Comparison of ENCODE assay signal across 7 mouse cellular contexts in genomic region chr11:115381276-115381675, GRCm38 (mm10). TPM values are rescaled to one million over a fixed set of nuclear protein-coding genes. Genes with fewer than 3 reads are reported as not detected.
DNase-seq lines count a peak whose midpoint lies in the region; ATAC-seq lines count a peak whose summit lies in the region.

No protein-coding gene starts in this region.

- no peaks in the 10 kb centered on the region for H3K36me3 ChIP-seq in lung, embryonic 16.5 days (ENCODE audit: control insufficient read depth, insufficient read depth, low read length)
- no peaks in the 10 kb centered on the region for H3K36me3 ChIP-seq in forebrain, embryonic 12.5 days (replicated peaks)
- H3K36me3 ChIP-seq in limb, embryonic 12.5 days, result no peaks in the 10 kb centered on the region
- H3K36me3 ChIP-seq in stomach, embryonic 14.5 days (ENCODE audit: control insufficient read depth, insufficient read depth, low read length), result no peaks in the 10 kb centered on the region

- H3K4me2 ChIP-seq in lung, embryonic 16.5 days (ENCODE audit: low read depth, low read length), result peak overlapping the region; percentile 67
- H3K4me2 ChIP-seq in forebrain, embryonic 12.5 days, result peak overlapping the region; percentile 76
- H3K4me2 ChIP-seq in limb, embryonic 12.5 days, result peak overlapping the region; percentile 87
- H3K4me2 ChIP-seq in stomach, embryonic 14.5 days (replicated peaks; ENCODE audit: low read depth, low read length), result peak overlapping the region; percentile 91

- H3K9me3 ChIP-seq in lung, embryonic 16.5 days (ENCODE audit: control insufficient read depth, low read length), result peaks cover 3% of the 10 kb centered on the region; the same call in 1 of the 2 replicates
- 0 out of 2 replicates have a peak, but pooled peaks cover 3% of the 10 kb centered on the region for H3K9me3 ChIP-seq in forebrain, embryonic 12.5 days
- peaks cover 4% of the 10 kb centered on the region; the same call in 1 of the 2 replicates for H3K9me3 ChIP-seq in limb, embryonic 12.5 days
- H3K9me3 ChIP-seq in stomach, embryonic 14.5 days (ENCODE audit: control insufficient read depth, low read depth, low read length), result no peaks in the 10 kb centered on the region

- H3K9ac ChIP-seq in lung, embryonic 16.5 days (ENCODE audit: low read length), result peak overlapping the region; percentile 44; the same call in 1 of the 2 replicates
- H3K9ac ChIP-seq in forebrain, embryonic 12.5 days, result 0 out of 2 replicates have a peak overlapping the region, but pooled peaks have one; percentile 40
- no peak overlapping the region for H3K9ac ChIP-seq in limb, embryonic 12.5 days (replicated peaks)
- H3K9ac ChIP-seq in stomach, embryonic 14.5 days (replicated peaks; ENCODE audit: low read depth, low read length), result no peak overlapping the region

- H3K27ac ChIP-seq in lung, embryonic 16.5 days (ENCODE audit: low read length), result peak overlapping the region; percentile 78
- peak overlapping the region; percentile 94; the same call in 1 of the 2 replicates for H3K27ac ChIP-seq in forebrain, embryonic 12.5 days
- no peak overlapping the region for H3K27ac ChIP-seq in limb, embryonic 12.5 days
- peak overlapping the region; percentile 41; the same call in 1 of the 2 replicates for H3K27ac ChIP-seq in stomach, embryonic 14.5 days (ENCODE audit: low read length)

- 9% methylated on average over 9 of the region's 9 CpGs for WGBS in lung, embryonic 16.5 days
- WGBS in forebrain, embryonic 12.5 days, result 11% methylated on average over 9 of the region's 9 CpGs
- 5% methylated on average over 9 of the region's 9 CpGs for WGBS in limb, embryonic 12.5 days
- 12% methylated on average over 9 of the region's 9 CpGs for WGBS in stomach, embryonic 14.5 days

- ATAC-seq in lung, embryonic 16.5 days (ENCODE audit: low read depth), result no peak
- ATAC-seq in forebrain, embryonic 12.5 days (ENCODE audit: low FRiP score), result no peak
- ATAC-seq in limb, embryonic 12.5 days (ENCODE audit: insufficient number of reproducible peaks, insufficient read depth, low FRiP score, low TSS enrichment, low read depth), result no peak
- no peak for ATAC-seq in stomach, embryonic 14.5 days (ENCODE audit: insufficient number of reproducible peaks, insufficient read depth, low FRiP score, low read depth)

- no peaks in the 10 kb centered on the region for H3K27me3 ChIP-seq in lung, embryonic 16.5 days (ENCODE audit: control insufficient read depth, insufficient read depth, low read depth, low read length)
- peaks cover 5% of the 10 kb centered on the region; the same call in 1 of the 2 replicates for H3K27me3 ChIP-seq in forebrain, embryonic 12.5 days
- peaks cover 10% of the 10 kb centered on the region for H3K27me3 ChIP-seq in limb, embryonic 12.5 days
- no peaks in the 10 kb centered on the region for H3K27me3 ChIP-seq in stomach, embryonic 14.5 days (ENCODE audit: control insufficient read depth, insufficient read depth, low read length)

- H3K4me1 ChIP-seq in lung, embryonic 16.5 days (replicated peaks; ENCODE audit: control insufficient read depth, insufficient read depth, low read length), result peaks cover 32% of the 10 kb centered on the region
- H3K4me1 ChIP-seq in forebrain, embryonic 12.5 days, result peaks cover 46% of the 10 kb centered on the region
- H3K4me1 ChIP-seq in limb, embryonic 12.5 days (replicated peaks), result peaks cover 36% of the 10 kb centered on the region
- H3K4me1 ChIP-seq in stomach, embryonic 14.5 days (ENCODE audit: control insufficient read depth, insufficient read depth, low read length), result peaks cover 35% of the 10 kb centered on the region

- DNase-seq in lung, postnatal 36 days, result no peak
- DNase-seq in cerebellum, postnatal 25 days, result no peak
- no peak for DNase-seq in ovary, postnatal 36 days (ENCODE audit: low spot score)

- peak overlapping the region; percentile 81 for H3K4me3 ChIP-seq in lung, embryonic 16.5 days (ENCODE audit: low read length)
- H3K4me3 ChIP-seq in forebrain, embryonic 12.5 days (replicated peaks), result peak overlapping the region; percentile 87
- H3K4me3 ChIP-seq in limb, embryonic 12.5 days (replicated peaks), result peak overlapping the region; percentile 84
- peak overlapping the region; percentile 79 for H3K4me3 ChIP-seq in stomach, embryonic 14.5 days (ENCODE audit: low read depth, low read length)

RNA-seq across cellular contexts. Expression of gene Cdr2l, which starts 0.4 kb away (rescaled TPM):
- 11.5 and 12.0 TPM in 2 replicates for polyA plus RNA-seq in lung, embryonic 16.5 days (2015; fragmentation: Nextera tagmentation; extraction: Ambion mirVana)
- polyA plus RNA-seq in forebrain, embryonic 12.5 days (2016; fragmentation: Nextera tagmentation; extraction: Ambion mirVana), result 28.3 and 29.6 TPM in 2 replicates
- 19.7 and 19.9 TPM in 2 replicates for polyA plus RNA-seq in limb, embryonic 12.5 days (2016; fragmentation: Nextera tagmentation; extraction: Ambion mirVana)
- 12.6 and 13.0 TPM in 2 replicates for polyA plus RNA-seq in stomach, embryonic 14.5 days (2014; fragmentation: Nextera tagmentation; extraction: Ambion mirVana)

RNA-seq across cellular contexts. Expression of gene Hid1, which starts 13.7 kb away (rescaled TPM):
- polyA plus RNA-seq in lung, embryonic 16.5 days (2015; fragmentation: Nextera tagmentation; extraction: Ambion mirVana), result 19.1 and 20.2 TPM in 2 replicates
- polyA plus RNA-seq in forebrain, embryonic 12.5 days (2016; fragmentation: Nextera tagmentation; extraction: Ambion mirVana), result 33.7 and 36.4 TPM in 2 replicates
- 2.2 and 2.5 TPM in 2 replicates for polyA plus RNA-seq in limb, embryonic 12.5 days (2016; fragmentation: Nextera tagmentation; extraction: Ambion mirVana)
- polyA plus RNA-seq in stomach, embryonic 14.5 days (2014; fragmentation: Nextera tagmentation; extraction: Ambion mirVana), result 21.0 and 24.4 TPM in 2 replicates

RNA-seq across cellular contexts. Expression of gene Mrpl58, which starts 22.3 kb away (rescaled TPM):
- 203 and 205 TPM in 2 replicates for polyA plus RNA-seq in lung, embryonic 16.5 days (2015; fragmentation: Nextera tagmentation; extraction: Ambion mirVana)
- 222 and 232 TPM in 2 replicates for polyA plus RNA-seq in forebrain, embryonic 12.5 days (2016; fragmentation: Nextera tagmentation; extraction: Ambion mirVana)
- polyA plus RNA-seq in limb, embryonic 12.5 days (2016; fragmentation: Nextera tagmentation; extraction: Ambion mirVana), result 175 and 182 TPM in 2 replicates
- polyA plus RNA-seq in stomach, embryonic 14.5 days (2014; fragmentation: Nextera tagmentation; extraction: Ambion mirVana), result 206 and 208 TPM in 2 replicates

RNA-seq across cellular contexts. Expression of gene Atp5h, which starts 38.5 kb away (rescaled TPM):
- 822 and 823 TPM in 2 replicates for polyA plus RNA-seq in lung, embryonic 16.5 days (2015; fragmentation: Nextera tagmentation; extraction: Ambion mirVana)
- polyA plus RNA-seq in forebrain, embryonic 12.5 days (2016; fragmentation: Nextera tagmentation; extraction: Ambion mirVana), result 843 and 857 TPM in 2 replicates
- polyA plus RNA-seq in limb, embryonic 12.5 days (2016; fragmentation: Nextera tagmentation; extraction: Ambion mirVana), result 960 and 975 TPM in 2 replicates
- polyA plus RNA-seq in stomach, embryonic 14.5 days (2014; fragmentation: Nextera tagmentation; extraction: Ambion mirVana), result 832 and 848 TPM in 2 replicates

RNA-seq across cellular contexts. Expression of gene Kctd2, which starts 38.7 kb away (rescaled TPM):
- polyA plus RNA-seq in lung, embryonic 16.5 days (2015; fragmentation: Nextera tagmentation; extraction: Ambion mirVana), result 3.4 and 4.3 TPM in 2 replicates
- 23.9 and 29.8 TPM in 2 replicates for polyA plus RNA-seq in forebrain, embryonic 12.5 days (2016; fragmentation: Nextera tagmentation; extraction: Ambion mirVana)
- 25.3 and 26.5 TPM in 2 replicates for polyA plus RNA-seq in limb, embryonic 12.5 days (2016; fragmentation: Nextera tagmentation; extraction: Ambion mirVana)
- polyA plus RNA-seq in stomach, embryonic 14.5 days (2014; fragmentation: Nextera tagmentation; extraction: Ambion mirVana), result 9.5 and 12.3 TPM in 2 replicates

Comparison
In these comparisons a context has a peak if more than half of its experiments do, and no peak if none do; other contexts are left out.
1. H3K9ac ChIP-seq: peak in lung, embryonic 16.5 days (single experiment) and forebrain, embryonic 12.5 days (single experiment); none in limb, embryonic 12.5 days (single experiment) and stomach, embryonic 14.5 days (single experiment).
2. Peak in every context shown above with its lines, with median percentiles within 50 percentile points of each other: H3K4me2 ChIP-seq and H3K4me3 ChIP-seq.